Mouse (Mus musculus) midbrain, embryonic 14.5 days (tissue): ENCODE measurements around the gene Gpkow. TPM values are rescaled to one million over a fixed set of nuclear protein-coding genes. Genes with fewer than 3 reads are reported as not detected.

Source experiments
- ATAC-seq: fragments of 200-750 bp; cut with Nextera tagmentation; 2 replicates; pipeline ENCODE4 v1.8.0; 2017; ENCODE audit warnings: moderate number of reproducible peaks, moderate library complexity; ENCODE audit not compliant: low FRiP score, low TSS enrichment
- DNase-seq: peaks from one replicate; pipeline ENCODE4 v3.0.0-alpha.2; 2015
- H3K27ac ChIP-seq: fragments of 300-500 bp; sonication (generic); replicated peaks from 2 replicates; pipeline ENCODE4 v1.5.1; 2014; ENCODE audit warnings: mild to moderate bottlenecking, low read depth, low read length, moderate library complexity
- H3K27me3 ChIP-seq: fragments of 300-500 bp; sonication (generic); 2 replicates; pipeline ENCODE4 v1.6.1; 2014; ENCODE audit warnings: low read length, control low read depth, mixed read lengths; ENCODE audit not compliant: control insufficient read depth, insufficient read depth
- H3K36me3 ChIP-seq: fragments of 300-500 bp; sonication (generic); 2 replicates; pipeline ENCODE4 v1.6.1; 2014; ENCODE audit warnings: low read length, control low read depth; ENCODE audit not compliant: control insufficient read depth, insufficient read depth
- H3K4me1 ChIP-seq: fragments of 300-500 bp; sonication (generic); 2 replicates; pipeline ENCODE4 v1.6.1; 2014; ENCODE audit warnings: mild to moderate bottlenecking, antibody characterized with exemption, low read length, control low read depth; ENCODE audit not compliant: control insufficient read depth, insufficient read depth
- H3K4me2 ChIP-seq: fragments of 300-500 bp; sonication (generic); 2 replicates; pipeline ENCODE4 v1.6.1; 2014; ENCODE audit warnings: mild to moderate bottlenecking, low read length, moderate library complexity
- H3K4me3 ChIP-seq: fragments of 300-500 bp; sonication (generic); replicated peaks from 2 replicates; pipeline ENCODE4 v1.5.1; 2014; ENCODE audit warnings: low read depth, low read length
- H3K9ac ChIP-seq: fragments of 300-500 bp; sonication (generic); replicated peaks from 2 replicates; pipeline ENCODE4 v1.6.1; 2014; ENCODE audit warnings: mild to moderate bottlenecking, low read length, moderate library complexity
- H3K9me3 ChIP-seq: fragments of 300-500 bp; sonication (generic); 2 replicates; pipeline ENCODE4 v1.6.1; 2016; ENCODE audit warnings: low read length, control low read depth, mixed read lengths; ENCODE audit not compliant: control insufficient read depth
- WGBS: fragments of 180-500 bp; shearing (Covaris S2); extraction: QIAGEN DNeasy Blood & Tissue Kit; methylation state at CpG from one replicate; pipeline ENCODE4 v1.1.7; 2014; 5-methylcytosine and 5-hydroxymethylcytosine counted together
- polyA plus RNA-seq: library from polyadenylated mRNA; unstranded; fragments of >200 nt; fragmentation: Nextera tagmentation; extraction: Ambion mirVana; gene quantifications from 2 replicates; pipeline ENCODE4 v1.2.1, GENCODE M21; 2014

Gpkow gene
- polyA plus RNA-seq, 1 experiment from 2014 or later, result 53.8 TPM

DNA sequence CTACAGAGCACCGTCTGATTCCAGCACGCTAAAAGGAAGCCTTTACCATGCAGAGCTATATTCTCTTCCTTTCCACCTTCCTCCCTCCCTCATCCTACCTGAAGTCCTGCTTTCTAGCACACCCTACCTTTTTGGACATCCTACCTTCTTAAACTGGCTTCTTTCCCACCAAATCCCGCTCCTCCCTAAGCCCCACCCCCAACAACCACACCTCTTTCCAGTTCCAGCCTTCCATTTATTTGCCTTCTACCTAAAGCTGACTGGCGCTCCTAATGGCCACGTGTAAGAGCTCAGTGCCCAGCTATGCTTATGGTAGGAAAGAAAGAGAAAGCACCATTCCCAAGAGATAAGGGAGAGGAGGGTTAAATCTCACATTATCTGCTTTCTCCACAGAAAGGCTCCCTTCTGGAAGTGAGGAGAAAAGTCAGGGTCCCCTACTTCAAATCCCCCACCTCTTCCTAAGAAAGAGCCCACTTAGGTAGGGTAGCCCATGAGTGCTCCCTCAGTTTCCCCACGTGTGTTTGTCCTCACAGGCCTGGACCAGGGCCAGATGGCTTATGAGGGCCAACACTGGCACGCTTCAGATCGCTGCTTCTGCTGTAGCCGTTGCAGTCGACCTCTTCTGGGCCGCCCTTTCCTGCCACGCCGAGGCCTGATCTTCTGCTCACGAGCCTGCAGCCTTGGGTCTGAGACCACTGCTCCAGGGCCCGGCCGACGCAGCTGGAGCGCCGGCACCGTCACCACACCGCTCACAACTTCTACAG lies 31.0 kb upstream of the Gpkow start:
- 73% methylated on average over 21 of the region's 21 CpGs for WGBS
- H3K4me2 ChIP-seq, result no peak overlapping the region
- H3K36me3 ChIP-seq, result no peaks in the 10 kb centered on the region
- H3K4me1 ChIP-seq, result no peaks in the 10 kb centered on the region
- H3K4me3 ChIP-seq, result no peak overlapping the region
- ATAC-seq (no peak), DNase-seq (no peak)
- H3K9ac ChIP-seq, result no peak overlapping the region
- H3K27ac ChIP-seq, result no peak overlapping the region
- H3K27me3 ChIP-seq, result no peaks in the 10 kb centered on the region
- no peaks in the 10 kb centered on the region for H3K9me3 ChIP-seq

- H3K9me3 ChIP-seq, result no peaks in the 10 kb centered on the region
- WGBS, result 20% methylated on average over 17 of the region's 19 CpGs
- no peaks in the 10 kb centered on the region for H3K27me3 ChIP-seq
- DNase-seq, result peak; percentile 50
- H3K36me3 ChIP-seq, result no peaks in the 10 kb centered on the region
- H3K4me3 ChIP-seq, result peak overlapping the region; percentile 27
- peak; percentile 59 for ATAC-seq
- no peaks in the 10 kb centered on the region for H3K4me1 ChIP-seq
- 0 out of 2 replicates have a peak overlapping the region, but pooled peaks have one; percentile 9 for H3K9ac ChIP-seq
- H3K4me2 ChIP-seq, result peak overlapping the region; percentile 44
- no peak overlapping the region for H3K27ac ChIP-seq
These were observed 26.5 kb upstream of the Gpkow start for GRCm38 (mm10) chrX:7670390-7670881.

GRCm38 (mm10) chrX:7670921-7671623 lies 25.9 kb upstream of the Gpkow start, which contains the start of gene Plp2:
Plp2 (minus strand) TSS chrX:7671390.
- H3K4me2 ChIP-seq, result peak within 1 kb of the TSS; percentile 44
- no peaks in the 10 kb centered on the region for H3K36me3 ChIP-seq
- no peak within 1 kb of the TSS for H3K27ac ChIP-seq
- H3K4me1 ChIP-seq, result no peaks in the 10 kb centered on the region
- 23% methylated on average over 36 of the region's 36 CpGs for WGBS
- ATAC-seq (peak; percentile 48; the same call in 1 of the 2 replicates), DNase-seq (no peak)
- 0 out of 2 replicates have a peak within 1 kb of the TSS, but pooled peaks have one; percentile 9 for H3K9ac ChIP-seq
- H3K4me3 ChIP-seq, result peak within 1 kb of the TSS; percentile 27
- H3K27me3 ChIP-seq, result no peaks in the 10 kb centered on the region
- H3K9me3 ChIP-seq, result no peaks in the 10 kb centered on the region

DNA sequence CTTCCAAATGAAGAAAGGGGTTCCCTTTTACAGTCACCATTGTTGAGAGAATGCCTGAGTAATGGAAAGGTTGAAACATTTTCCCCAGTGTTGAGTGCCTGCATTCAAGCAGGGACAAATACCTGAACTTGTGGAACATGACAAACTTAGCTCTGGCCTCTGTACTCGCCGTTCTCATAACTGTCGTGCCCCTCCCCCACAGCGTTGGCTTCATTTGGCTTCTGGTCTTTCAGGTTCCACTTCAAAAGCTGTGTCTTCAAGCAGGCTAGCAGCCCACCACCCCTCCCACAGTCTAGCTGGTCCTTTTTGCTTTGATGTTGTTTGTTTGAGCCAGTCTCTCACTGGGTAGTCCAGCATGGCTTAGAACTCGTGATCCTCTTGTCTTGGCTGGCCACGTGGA lies 24.2 kb upstream of the Gpkow start:
- Histone ChIP-seq H3K27me3 (no peaks in the 10 kb centered on the region), H3K36me3 (no peaks in the 10 kb centered on the region), H3K4me3 (no peak overlapping the region), H3K4me1 (no peaks in the 10 kb centered on the region), H3K4me2 (no peak overlapping the region), H3K9me3 (no peaks in the 10 kb centered on the region), H3K9ac (no peak overlapping the region), H3K27ac (no peak overlapping the region)
- ATAC-seq (no peak), DNase-seq (no peak)
- WGBS, result 56% methylated on average over 6 of the region's 6 CpGs

GRCm38 (mm10) chrX:7673578-7674281 lies 23.2 kb upstream of the Gpkow start:
- ATAC-seq, result no peak
- H3K36me3 ChIP-seq, result no peaks in the 10 kb centered on the region
- no peak overlapping the region for H3K27ac ChIP-seq
- H3K9me3 ChIP-seq, result no peaks in the 10 kb centered on the region
- DNase-seq, result no peak
- H3K4me3 ChIP-seq, result no peak overlapping the region
- 48% methylated on average over 12 of the region's 12 CpGs for WGBS
- no peaks in the 10 kb centered on the region for H3K4me1 ChIP-seq
- no peaks in the 10 kb centered on the region for H3K27me3 ChIP-seq
- no peak overlapping the region for H3K9ac ChIP-seq
- peak overlapping the region; percentile 39; the same call in 1 of the 2 replicates for H3K4me2 ChIP-seq

DNA sequence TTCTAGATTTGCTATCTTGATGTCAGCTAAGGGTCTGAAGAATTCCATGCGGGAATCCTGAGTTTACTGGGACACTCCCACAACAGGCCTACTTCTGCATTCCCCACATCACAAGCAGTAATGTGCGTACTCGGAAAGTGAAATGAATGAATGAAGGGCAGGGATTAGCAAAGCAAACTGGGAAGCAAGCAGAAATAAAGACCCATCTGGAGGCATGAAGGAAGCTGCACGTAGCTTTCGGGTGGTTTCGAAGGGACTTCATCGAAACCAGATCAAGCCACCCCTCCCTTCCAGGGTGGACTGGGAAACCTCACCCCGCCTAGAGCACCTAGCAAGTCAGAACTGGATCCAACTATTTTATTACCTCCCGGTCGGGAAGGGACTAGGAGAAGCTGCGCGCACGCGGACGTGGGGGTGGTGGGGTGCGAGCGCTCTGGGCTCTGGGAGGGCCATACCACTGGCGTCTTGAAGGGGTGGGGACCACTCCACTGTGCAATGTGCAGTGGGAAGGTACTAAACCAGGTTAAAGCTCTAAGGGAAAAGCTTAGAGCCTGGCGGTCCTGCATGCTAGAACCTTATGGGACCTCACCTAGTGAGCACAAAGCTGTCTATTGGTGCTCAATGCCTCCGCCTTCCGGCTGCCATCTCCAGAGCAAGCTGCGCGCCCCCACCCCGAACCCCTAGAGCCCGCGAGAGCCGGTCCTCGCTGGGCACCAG lies 22.5 kb upstream of the Gpkow start:
- 42% methylated on average over 28 of the region's 28 CpGs for WGBS
- Histone ChIP-seq H3K9me3 (no peaks in the 10 kb centered on the region), H3K27ac (no peak overlapping the region), H3K27me3 (no peaks in the 10 kb centered on the region), H3K36me3 (no peaks in the 10 kb centered on the region), H3K9ac (no peak overlapping the region), H3K4me1 (no peaks in the 10 kb centered on the region), H3K4me2 (peak overlapping the region; percentile 39), H3K4me3 (0 out of 2 replicates have a peak overlapping the region, but pooled peaks have one; percentile 8)
- ATAC-seq (no peak), DNase-seq (no peak)

DNA sequence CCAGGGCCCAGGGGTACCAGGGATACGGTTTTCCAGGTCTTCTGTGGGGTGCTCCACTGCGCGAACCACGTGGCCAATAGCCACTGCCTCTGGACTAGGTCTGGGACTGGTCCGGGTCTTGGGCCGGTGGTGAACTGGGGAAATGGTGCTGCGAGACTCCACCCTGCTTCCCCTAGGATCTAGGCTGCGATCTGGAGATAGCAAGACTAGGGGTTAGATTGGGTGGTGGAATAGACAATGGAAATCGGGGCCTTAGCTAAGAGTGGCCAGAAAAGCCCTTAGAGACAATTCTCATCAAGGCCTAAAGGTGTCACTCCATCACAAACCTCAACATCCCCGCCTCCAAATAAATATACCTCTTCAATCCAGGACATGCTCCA lies 21.9 kb upstream of the Gpkow start:
- peak overlapping the region; percentile 39 for H3K4me2 ChIP-seq
- no peak overlapping the region for H3K27ac ChIP-seq
- no peaks in the 10 kb centered on the region for H3K9me3 ChIP-seq
- no peaks in the 10 kb centered on the region for H3K27me3 ChIP-seq
- H3K36me3 ChIP-seq, result no peaks in the 10 kb centered on the region
- 0 out of 2 replicates have a peak overlapping the region, but pooled peaks have one; percentile 8 for H3K4me3 ChIP-seq
- 41% methylated on average over 10 of the region's 10 CpGs for WGBS
- H3K9ac ChIP-seq, result no peak overlapping the region
- no peak for ATAC-seq
- no peak for DNase-seq
- H3K4me1 ChIP-seq, result no peaks in the 10 kb centered on the region

DNA sequence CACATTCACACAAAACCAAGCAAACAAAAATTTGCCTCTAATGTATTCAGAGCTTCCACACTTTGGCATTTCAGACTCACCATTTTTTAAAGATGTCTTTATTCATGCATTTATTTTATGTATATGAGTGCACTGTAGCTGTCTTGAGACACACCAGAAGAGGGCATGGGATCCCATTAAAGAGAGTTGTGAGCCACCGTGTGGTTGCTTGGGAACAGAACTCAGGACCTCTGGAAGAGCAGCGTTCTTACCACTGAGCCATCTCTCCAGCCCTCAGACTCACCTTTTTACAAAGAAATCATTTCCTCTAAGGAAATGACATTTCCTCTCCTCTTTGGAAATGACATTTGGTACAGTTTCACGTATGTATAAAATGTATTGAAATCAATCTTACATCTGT lies 17.9 kb upstream of the Gpkow start:
- WGBS, result 41% methylated on average over 3 of the region's 3 CpGs
- no peak for DNase-seq
- Histone ChIP-seq H3K4me2 (no peak overlapping the region), H3K36me3 (no peaks in the 10 kb centered on the region), H3K4me1 (no peaks in the 10 kb centered on the region), H3K9ac (no peak overlapping the region), H3K4me3 (no peak overlapping the region), H3K9me3 (no peaks in the 10 kb centered on the region), H3K27me3 (no peaks in the 10 kb centered on the region), H3K27ac (no peak overlapping the region)
- no peak for ATAC-seq
